Mouse (Mus musculus) small intestine, adult 10 weeks (tissue): Measurements from ENCODE around the gene Gm4553. TPM values are rescaled to one million over a fixed set of nuclear protein-coding genes. Genes with fewer than 3 reads are reported as not detected.

Source experiments
- polyA plus RNA-seq: library from polyadenylated mRNA; stranded (reverse); fragments of 350-450 nt; fragmentation: Illumina TruSeq; extraction: RNeasy Lipid Tissue Mini Kit (QIAGEN cat#74804); gene quantifications from one replicate; pipeline ENCODE4 v1.2.3, GENCODE M21; 2014; ENCODE audit warnings: low replicate concordance

The Gm4553 gene
- polyA plus RNA-seq: not detected

DNA sequence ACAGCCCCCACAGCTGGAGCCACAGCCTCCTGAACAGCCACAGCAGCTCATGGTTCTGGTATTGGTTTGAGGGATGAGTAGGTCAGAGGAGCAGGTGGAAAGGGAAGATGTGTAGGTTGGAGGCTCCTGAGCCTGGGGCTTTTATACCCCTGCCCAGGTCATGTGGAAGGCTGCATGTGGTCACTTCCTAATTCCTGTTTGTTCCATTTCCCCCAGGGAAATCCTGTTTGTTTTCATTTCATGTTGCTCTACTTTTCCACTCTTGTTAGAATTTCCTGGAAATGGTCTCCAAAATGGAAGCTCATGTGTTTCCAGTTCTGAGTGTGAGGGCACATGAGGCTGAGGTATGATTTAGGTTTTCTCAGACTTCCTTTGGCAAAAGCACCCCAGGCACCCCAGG is at the start of gene Gm4553:
TSS of gene Gm4553 (minus strand) at position 101 of the 400 bp plus-strand sequence.

DNA sequence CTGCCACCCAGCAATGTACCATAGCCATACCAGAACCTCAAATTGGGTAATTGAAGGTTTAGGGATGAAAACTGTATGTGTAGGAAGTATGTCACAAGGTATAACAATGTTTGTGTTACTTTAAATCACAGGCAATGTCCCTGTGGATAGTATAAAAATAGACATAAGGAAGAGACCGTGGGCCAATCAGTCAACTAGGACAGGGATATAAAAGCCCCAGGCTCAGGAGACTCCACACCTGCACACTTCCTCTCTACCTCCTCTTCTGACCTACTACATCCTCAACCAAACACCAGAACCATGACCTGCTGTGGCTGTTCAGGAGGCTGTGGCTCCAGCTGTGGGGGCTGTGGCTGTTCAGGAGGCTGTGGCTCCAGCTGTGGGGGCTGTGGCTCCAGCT is 46.0 kb upstream of the Gm4553 start, which contains the start of gene Gm7579:
TSS of gene Gm7579 (plus strand) at position 301 of the 400 bp plus-strand sequence.

DNA sequence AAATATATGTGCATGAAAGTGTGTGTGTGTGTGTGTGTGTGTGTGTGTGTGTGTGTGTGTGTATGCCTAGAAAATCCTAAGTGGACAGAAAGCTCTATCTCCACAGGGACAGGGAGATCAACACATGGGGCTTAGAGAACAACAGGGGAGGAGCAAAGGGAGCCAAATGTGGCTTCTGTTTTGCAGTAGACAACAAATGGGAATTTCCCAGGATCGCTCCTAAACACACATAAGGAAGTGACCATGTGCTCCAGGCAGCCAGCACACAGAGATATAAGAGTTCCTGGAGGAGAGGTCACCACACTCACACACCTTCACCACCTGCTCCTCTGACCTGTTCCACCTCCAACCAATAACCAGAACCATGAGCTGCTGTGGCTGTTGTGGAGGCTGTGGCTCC is 35.5 kb upstream of the Gm4553 start, which contains the start of gene Krtap5-3:
TSS of gene Krtap5-3 (plus strand) at position 301 of the 400 bp plus-strand sequence.

DNA sequence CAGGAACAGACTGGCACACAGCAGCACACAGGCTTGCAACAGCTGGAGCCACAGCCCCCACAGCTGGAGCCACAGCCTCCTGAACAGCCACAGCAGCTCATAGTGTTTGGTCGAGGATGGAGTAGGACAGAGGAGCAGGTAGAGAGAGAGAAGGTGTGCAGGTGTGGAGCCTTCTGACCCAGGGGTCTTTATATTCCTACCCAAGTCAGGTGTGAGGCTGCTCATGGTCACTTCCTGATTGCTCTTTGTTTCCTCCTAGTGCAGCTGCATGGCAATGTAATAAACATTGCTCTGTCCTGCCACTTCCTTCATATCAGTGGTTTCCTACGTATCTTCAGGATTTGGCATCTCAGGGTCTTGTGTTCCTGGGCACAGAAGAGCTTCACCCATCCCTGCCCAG is 24.8 kb upstream of the Gm4553 start, which contains the start of gene Gm10153:
TSS of gene Gm10153 (minus strand) at position 101 of the 400 bp plus-strand sequence.

DNA sequence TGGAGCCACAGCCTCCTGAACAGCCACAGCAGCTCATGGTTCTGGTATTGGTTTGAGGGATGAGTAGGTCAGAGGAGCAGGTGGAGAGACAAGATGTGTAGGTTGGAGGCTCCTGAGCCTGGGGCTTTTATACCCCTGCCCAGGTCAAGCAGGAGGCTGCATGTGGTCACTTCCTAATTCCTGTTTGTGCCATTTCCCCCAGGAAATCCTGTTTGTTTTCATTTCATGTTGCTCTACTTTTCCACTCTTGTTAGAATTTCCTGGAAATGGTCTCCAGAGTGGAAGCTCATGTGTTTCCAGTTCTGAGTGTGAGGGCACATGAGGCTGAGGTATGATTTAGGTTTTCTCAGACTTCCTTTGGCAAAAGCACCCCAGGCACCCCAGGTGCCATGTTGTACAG is 10.4 kb upstream of the Gm4553 start, which contains the start of gene Krtap5-2:
TSS of gene Krtap5-2 (minus strand) at position 101 of the 400 bp plus-strand sequence.

DNA sequence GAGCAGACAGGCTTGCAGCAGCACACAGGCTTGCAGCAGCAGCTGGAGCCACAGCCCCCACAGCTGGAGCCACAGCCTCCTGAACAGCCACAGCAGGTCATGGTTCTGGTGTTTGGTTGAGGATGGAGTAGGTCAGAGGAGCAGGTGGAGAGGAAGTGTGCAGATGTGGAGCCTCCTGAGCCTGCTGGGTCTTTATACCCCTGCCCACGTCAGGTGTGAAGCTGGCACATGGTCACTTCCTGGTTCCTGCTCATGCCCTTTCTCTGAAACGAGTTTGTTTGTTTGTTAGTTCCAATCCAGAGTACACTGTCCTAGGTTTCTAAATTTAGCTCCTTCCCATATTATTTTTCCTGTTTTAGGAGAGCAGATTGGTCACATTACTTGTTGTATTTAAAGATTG is 8.5 kb downstream of the Gm4553 start, which contains the start of gene Gm29735:
TSS of gene Gm29735 (minus strand) at position 101 of the 400 bp plus-strand sequence.

DNA sequence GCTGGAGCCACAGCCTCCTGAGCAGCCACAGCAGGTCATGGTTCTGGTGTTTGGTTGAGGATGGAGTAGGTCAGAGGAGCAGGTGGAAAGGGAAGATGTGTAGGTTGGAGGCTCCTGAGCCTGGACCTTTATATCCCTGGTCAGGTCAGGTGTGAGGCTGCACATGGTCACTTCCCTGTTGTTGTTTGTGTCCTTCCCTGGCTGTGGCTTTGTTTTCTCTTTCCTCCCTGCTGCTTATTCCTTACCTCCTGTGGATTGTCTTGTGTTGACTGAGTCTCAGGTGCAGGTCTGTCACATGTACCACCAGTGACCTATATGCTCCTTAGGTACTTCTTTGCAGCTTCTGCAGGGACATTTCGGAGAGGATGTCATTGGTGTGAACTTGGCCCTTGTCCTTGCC is 21.0 kb downstream of the Gm4553 start, which contains the start of gene Gm45337:
TSS of gene Gm45337 (minus strand) at position 101 of the 400 bp plus-strand sequence.

DNA sequence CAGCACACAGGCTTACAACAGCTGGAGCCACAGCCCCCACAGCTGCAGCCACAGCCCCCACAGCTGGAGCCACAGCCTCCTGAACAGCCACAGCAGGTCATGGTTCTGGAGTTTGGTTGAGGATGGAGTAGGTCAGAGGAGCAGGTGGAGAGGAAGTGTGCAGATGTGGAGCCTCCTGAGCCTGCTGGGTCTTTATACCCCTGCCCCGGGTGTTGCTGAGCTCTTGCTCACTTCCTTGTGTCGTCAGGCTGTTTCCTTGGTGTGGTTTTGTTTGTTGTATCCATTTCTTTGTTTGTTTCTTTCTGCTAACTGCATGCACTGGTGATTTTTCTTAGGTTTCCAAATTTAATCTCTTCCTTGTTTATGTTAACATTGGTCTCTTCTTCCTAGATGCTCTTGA is 29.6 kb downstream of the Gm4553 start, which contains the start of gene Gm39115:
TSS of gene Gm39115 (minus strand) at position 101 of the 400 bp plus-strand sequence.

DNA sequence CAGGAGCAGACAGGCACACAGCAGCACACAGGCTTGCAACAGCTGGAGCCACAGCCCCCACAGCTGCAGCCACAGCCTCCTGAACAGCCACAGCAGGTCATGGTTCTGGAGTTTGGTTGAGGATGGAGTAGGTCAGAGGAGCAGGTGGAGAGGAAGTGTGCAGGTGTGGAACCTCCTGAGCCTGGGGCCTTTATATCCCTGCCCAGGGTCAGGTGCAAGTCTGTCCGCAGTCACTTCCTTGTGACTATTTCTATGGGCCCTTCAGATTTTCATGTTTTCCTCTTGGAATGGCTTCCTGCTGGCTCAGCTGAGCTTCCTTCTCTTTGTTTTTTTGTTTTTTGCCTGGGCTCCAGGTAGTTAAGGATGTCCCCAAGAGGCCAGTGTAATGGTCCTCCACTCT is 44.9 kb downstream of the Gm4553 start, which contains the start of gene Gm45618:
TSS of gene Gm45618 (minus strand) at position 101 of the 400 bp plus-strand sequence.

Other genes with a start within 250 kb of the Gm4553 start
- gene Tollip, start 247.2 kb downstream of the Gm4553 start, polyA plus RNA-seq: 41.7 TPM
- 0.19 TPM for gene Brsk2, start 216.0 kb downstream of the Gm4553 start, polyA plus RNA-seq
- gene Mob2, start 104.7 kb downstream of the Gm4553 start, polyA plus RNA-seq: 6.8 TPM
- gene Dusp8, start 69.9 kb downstream of the Gm4553 start, polyA plus RNA-seq: 0.26 TPM
- gene Gm45618, start 45.0 kb downstream of the Gm4553 start, polyA plus RNA-seq: not detected
- not detected for gene Gm39115, start 29.7 kb downstream of the Gm4553 start, polyA plus RNA-seq
- not detected for gene Gm45337, start 21.1 kb downstream of the Gm4553 start, polyA plus RNA-seq
- gene Gm29735, start 8.6 kb downstream of the Gm4553 start, polyA plus RNA-seq: not detected
- not detected for gene Krtap5-2, start 10.3 kb upstream of the Gm4553 start, polyA plus RNA-seq
- gene Gm10153, start 24.6 kb upstream of the Gm4553 start, polyA plus RNA-seq: not detected
- gene Krtap5-3, start 35.6 kb upstream of the Gm4553 start, polyA plus RNA-seq: not detected
- gene Gm7579, start 46.1 kb upstream of the Gm4553 start, polyA plus RNA-seq: not detected
- not detected for gene Krtap5-5, start 64.2 kb upstream of the Gm4553 start, polyA plus RNA-seq
- not detected for gene Gm40460, start 75.3 kb upstream of the Gm4553 start, polyA plus RNA-seq
- gene Gm2431, start 92.6 kb upstream of the Gm4553 start, polyA plus RNA-seq: not detected
- not detected for gene Gm4559, start 108.6 kb upstream of the Gm4553 start, polyA plus RNA-seq
- gene Krtap5-1, start 131.4 kb upstream of the Gm4553 start, polyA plus RNA-seq: not detected
- not detected for gene Krtap5-4, start 137.8 kb upstream of the Gm4553 start, polyA plus RNA-seq
- not detected for gene Ifitm10, start 208.0 kb upstream of the Gm4553 start, polyA plus RNA-seq
- gene Gm49369, start 216.9 kb upstream of the Gm4553 start, polyA plus RNA-seq: 3.2 TPM
- 5.2 TPM for gene Ctsd, start 222.3 kb upstream of the Gm4553 start, polyA plus RNA-seq